Mouse (Mus musculus) lung, adult 18-20 months (tissue): Measurements from ENCODE around the gene Pfn4.
"Not testable (repeated sequence)": the region's sequence is repeated elsewhere in the genome, so short reads cannot be mapped to it uniquely, and the experiment has no call there.

ENCODE experiments used
- DNase-seq, 2 experiments: peaks; one replicate each; pipeline ENCODE4 v3.0.0; 2022; ENCODE audit warnings: mixed read lengths in 2 of 2

The Pfn4 gene

DNA sequence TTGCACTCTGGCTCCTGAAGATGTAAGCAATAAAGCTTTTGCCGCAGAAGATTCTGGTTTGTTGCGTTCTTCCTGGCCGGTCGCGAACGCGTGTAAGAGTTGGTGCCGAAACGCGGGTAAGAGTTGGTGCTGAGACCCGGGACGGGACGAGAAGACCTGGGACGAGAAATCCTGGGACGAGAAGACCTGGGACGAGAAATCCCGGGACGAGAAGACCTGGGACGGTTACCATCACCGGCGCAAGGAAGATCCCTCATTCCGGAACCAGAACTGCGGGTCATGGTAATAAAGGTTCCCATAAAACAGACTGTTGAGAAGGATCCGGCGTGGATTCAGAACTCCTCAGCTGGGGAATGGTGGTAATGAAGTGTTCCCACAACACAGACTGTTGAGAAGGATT, 19.3 kb downstream of the Pfn4 start:
- DNase-seq = not testable (repeated sequence)

DNA sequence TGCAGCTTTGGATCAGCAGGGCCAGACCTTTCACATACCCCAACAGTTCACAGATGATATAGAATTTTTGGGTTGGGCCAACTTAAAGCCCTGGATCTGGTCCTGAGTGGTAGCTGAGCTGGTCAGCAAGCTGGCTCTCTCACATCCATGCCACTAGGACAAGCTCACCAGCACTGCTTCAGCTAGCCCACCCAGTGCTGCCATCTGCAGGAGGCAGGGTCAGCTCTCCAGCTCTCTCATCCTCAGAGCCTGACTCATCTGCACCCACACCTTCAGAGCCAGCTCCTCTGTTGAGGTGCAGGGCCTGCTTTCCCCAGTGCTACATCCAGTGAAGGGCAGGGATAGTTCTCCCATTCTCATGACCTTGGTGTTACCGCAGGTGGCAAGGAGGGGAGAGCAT, 24.9 kb downstream of the Pfn4 start:
- no peak for DNase-seq

DNA sequence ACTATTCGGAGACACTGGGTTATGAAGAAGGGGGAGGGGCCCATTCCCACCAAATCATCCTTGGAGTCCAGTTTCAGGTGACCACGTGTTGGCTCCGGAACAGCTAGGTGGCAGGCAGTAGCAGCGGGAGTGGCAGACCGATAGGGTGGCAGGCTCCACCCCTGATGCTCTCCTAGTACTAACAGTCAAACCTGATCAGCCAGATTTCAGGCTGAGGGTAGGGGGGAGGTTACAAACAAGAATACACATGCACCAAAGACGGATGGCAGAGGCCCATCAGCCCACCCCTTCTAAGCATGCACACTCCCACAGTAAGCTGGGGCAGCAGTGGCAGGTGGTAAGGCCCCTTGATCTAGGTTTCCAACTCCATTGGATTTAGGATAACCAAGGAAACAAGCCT, 28.6 kb downstream of the Pfn4 start:
- peak in 1 of 2 experiments; percentile 18 for DNase-seq

DNA sequence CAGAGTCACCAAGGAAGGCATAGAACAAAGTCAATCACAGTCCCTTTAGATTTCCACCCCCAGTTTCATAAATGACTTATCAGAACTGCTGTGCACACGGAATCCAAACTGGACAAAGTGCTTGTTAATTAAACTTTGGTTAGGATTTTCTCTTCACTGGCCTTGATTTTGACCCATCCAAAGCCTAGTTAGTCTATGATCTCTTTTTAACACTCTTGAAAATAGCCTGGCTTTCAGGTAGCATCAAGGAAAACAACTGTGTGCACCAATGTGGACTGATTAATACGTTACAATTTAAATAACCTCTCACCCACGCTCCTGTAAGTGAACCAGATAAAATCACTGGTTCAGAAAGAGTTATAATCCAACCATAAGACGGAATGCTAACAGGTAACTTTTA, 42.2 kb downstream of the Pfn4 start:
- DNase-seq = no peak

DNA sequence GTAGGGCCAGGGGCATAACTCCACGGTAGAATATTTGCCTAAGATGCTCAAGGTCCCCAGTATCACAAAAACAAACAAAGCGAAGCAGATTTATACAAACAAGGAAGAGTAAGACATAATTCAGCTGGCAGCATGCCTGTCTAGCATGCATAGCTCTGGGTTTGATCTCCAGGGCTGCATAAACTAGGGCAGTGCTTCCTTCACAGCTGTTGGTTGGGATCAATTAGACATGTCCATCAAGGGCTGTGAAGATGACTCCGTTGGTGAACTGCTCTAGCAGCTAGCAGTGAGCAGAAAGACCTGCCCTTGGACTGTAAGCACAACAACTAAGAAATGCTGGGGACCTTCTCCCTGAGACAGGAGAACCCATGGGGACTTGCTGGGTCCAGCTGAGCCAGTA, 42.9 kb downstream of the Pfn4 start:
- DNase-seq = no peak

DNA sequence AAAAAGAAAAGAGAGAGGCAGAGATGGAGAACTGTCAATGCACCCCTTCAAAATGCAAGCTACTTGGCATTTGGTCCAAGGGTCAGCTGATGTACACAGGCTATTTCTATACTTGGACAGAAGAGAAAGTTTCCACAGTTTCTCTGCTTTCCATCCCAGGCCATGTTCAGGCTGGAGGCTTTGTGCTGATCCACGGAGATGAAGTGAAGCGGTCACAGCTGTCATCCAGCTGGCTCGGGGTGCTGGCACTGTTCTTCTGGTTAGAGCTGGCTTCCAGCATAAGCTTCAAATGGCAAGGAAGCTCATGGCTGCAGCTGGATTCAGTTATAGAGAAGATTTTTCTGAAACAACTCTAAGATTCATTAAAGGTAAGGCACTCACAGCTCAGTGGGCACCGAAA, 44.8 kb downstream of the Pfn4 start:
- peak in 1 of 2 experiments; percentile 5 for DNase-seq

DNA sequence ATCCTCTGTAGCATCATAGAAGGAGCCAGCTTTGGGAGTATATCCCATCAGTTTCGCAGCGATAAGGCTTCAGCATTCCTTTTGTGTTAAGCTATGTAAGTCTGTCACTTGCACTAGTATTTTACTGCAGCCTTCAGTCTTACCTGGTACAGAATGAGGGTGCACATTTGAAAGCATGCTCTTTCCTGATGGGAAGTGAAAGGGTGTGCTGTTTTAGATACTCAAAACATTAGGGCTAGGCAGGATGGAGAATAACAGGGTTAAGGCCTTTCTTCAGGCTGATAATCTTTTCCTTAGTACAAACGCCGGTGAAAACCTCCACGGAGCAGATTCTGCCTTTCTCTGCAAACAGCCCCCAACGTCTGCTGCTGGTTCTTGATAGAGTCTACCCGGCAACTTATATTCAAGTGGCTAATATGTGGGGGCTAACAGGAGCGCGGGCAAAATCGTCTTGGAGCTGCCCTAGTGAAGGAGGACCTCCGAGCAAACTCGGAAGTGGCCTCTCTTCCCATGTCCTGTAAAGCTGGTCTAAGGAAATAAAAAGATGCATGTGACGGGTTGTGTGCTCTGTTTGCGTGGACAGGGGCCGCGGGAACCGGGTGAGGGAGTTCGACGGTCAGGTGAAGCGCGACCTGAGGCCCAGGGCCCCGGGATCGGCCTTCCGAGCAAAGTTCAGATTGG, 48.0 kb downstream of the Pfn4 start:
- no peak for DNase-seq

DNA sequence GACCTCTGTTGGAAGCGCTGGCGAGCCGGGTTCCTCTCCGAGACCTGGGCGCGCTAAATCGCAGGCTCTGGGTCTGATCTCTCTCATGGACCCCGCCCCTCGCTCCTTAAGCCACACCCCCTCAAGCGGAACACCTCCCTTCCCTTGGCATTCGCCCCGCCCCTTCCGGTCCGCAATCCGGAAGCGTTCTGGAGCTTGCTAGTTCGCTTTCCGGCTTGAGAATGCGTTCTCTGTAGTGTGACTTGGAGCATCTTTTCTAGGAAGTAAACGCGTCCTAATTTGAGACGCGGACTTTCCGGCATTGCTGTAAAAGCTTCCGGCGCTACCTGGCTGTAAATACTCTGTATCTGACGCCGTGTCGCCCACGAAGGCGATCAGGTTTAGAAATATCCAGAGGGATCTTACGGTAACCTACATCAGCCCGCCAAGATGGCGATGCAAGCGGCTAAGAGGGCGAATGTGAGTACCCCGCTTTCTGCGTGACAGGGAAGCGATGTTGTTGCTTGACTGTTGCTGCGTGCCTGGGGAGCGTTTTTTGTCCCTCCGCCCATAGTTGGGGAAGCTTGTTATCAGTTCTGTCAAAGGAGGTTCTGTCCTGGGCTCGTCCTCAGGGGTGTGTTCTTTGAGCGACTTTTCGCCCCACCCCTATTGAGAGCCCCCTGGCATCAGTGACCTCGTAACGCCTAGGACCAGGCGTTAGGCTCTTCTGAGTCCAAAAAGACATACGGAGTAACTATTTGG, 48.7 kb downstream of the Pfn4 start, which contains the start of gene Sf3b6:
Gene Sf3b6 (plus strand): TSS at position 184 of the 741 bp plus-strand sequence.
- peak; percentile 99 for DNase-seq

DNA sequence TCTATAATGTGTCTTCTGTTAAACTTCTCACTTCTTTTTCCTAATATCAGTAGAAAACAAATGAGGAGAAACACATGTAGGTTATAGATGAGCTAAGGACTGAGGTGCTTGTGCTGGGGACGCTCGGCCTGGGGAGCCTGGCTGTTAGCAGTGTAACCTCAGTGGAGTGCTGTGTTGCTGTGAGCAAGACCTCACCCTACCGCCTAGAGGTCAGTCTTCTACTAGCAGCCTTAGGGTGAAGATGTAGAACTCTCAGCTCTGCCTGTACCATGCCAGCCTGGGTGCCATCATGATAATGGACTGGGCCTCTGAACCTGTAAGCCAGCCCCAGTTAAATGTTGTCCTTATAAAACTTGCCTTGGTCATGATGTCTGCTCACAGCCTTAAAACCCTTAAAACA, 58.4 kb downstream of the Pfn4 start:
- no peak for DNase-seq
